Mouse (Mus musculus) CH12.LX (cell line): ENCODE measurements around the gene Gm20431. TPM values are rescaled to one million over a fixed set of nuclear protein-coding genes. Genes with fewer than 3 reads are reported as not detected.

ENCODE experiments used
- DNase-seq: peaks from one replicate; pipeline ENCODE4 v3.0.0-alpha.2; 2013; ENCODE audit errors: extremely low read depth
- H3K27ac ChIP-seq: 2 replicates; pipeline ENCODE4 v1.5.1; 2012; ENCODE audit warnings: low read depth, mild to moderate bottlenecking, control low read depth, moderate library complexity; ENCODE audit not compliant: insufficient read depth
- H3K27me3 ChIP-seq: replicated peaks from 2 replicates; pipeline ENCODE3; 2012; ENCODE audit warnings: inconsistent platforms
- H3K36me3 ChIP-seq, 2 experiments: replicated peaks in 1 of 2; 2 replicates each; pipeline versions ENCODE3 to v1.6.1; 2012; ENCODE audit warnings: inconsistent platforms in 1 of 2, low read length in 1 of 2, mild to moderate bottlenecking in 1 of 2, mixed read lengths in 1 of 2, moderate library complexity in 1 of 2; ENCODE audit not compliant: control insufficient read depth in 1 of 2, insufficient read depth in 1 of 2
- H3K4me1 ChIP-seq, 2 experiments: 2 replicates each; pipeline ENCODE4 v1.6.1; 2012; ENCODE audit warnings: inconsistent platforms in 1 of 2, moderate library complexity in 1 of 2; ENCODE audit not compliant: insufficient read depth in 2 of 2, control insufficient read depth in 1 of 2
- H3K4me2 ChIP-seq: 2 replicates; pipeline ENCODE4 v1.6.1; 2012; ENCODE audit warnings: low read depth, mild to moderate bottlenecking, control low read depth; ENCODE audit not compliant: poor library complexity, insufficient read depth, severe bottlenecking
- H3K4me3 ChIP-seq, 3 experiments: fragments of 150-350 bp in 1 of 3; sonication (generic) in 1 of 3; replicated peaks in 1 of 3; 2 replicates each; pipeline versions ENCODE3 to v1.5.1; 2011 to 2012; ENCODE audit warnings: low read depth in 2 of 3, low read length in 2 of 3, mild to moderate bottlenecking in 2 of 3, moderate library complexity in 2 of 3, control low read depth in 1 of 3, improper control_type of control experiment in 1 of 3, inconsistent platforms in 1 of 3, mixed read lengths in 1 of 3; ENCODE audit not compliant: poor library complexity in 1 of 3
- H3K79me2 ChIP-seq: replicated peaks from 2 replicates; pipeline ENCODE4 v1.6.1; 2012; ENCODE audit warnings: mild to moderate bottlenecking, moderate library complexity; ENCODE audit not compliant: control insufficient read depth, poor library complexity, insufficient read depth, severe bottlenecking; ENCODE audit errors: extremely low read depth
- H3K9ac ChIP-seq: 2 replicates; pipeline ENCODE4 v1.6.1; 2012; ENCODE audit warnings: low read depth, mild to moderate bottlenecking, control low read depth, moderate library complexity; ENCODE audit not compliant: insufficient read depth
- H3K9me3 ChIP-seq: replicated peaks from 2 replicates; pipeline ENCODE3; 2012; ENCODE audit warnings: low read length, inconsistent platforms, mixed read lengths
- CHD2 ChIP-seq: IDR thresholded peaks from 2 replicates; pipeline ENCODE4 v1.6.1; 2011; ENCODE audit warnings: low read length, improper control_type of control experiment
- CTCF ChIP-seq, 2 experiments: IDR thresholded peaks in 1 of 2; conservative IDR thresholded peaks in 1 of 2; 2 replicates each; pipeline ENCODE4 v1.5.1; 2011 to 2012; ENCODE audit warnings: low read depth in 2 of 2, low read length in 2 of 2, improper control_type of control experiment in 1 of 2, inconsistent platforms in 1 of 2, mild to moderate bottlenecking in 1 of 2, moderate library complexity in 1 of 2
- E2F4 ChIP-seq: IDR thresholded peaks from 2 replicates; pipeline ENCODE4 v1.6.1; 2011; ENCODE audit warnings: low read depth, low read length, improper control_type of control experiment; ENCODE audit not compliant: insufficient replicate concordance
- ELF1 ChIP-seq: IDR thresholded peaks from 2 replicates; pipeline ENCODE4 v1.6.1; 2014; ENCODE audit warnings: low read depth, mild to moderate bottlenecking, inconsistent platforms, low read length, improper control_type of control experiment
- GABPA ChIP-seq: IDR thresholded peaks from 2 replicates; pipeline ENCODE4 v1.6.1; 2012; ENCODE audit warnings: low read depth, low read length, improper control_type of control experiment, inconsistent platforms; ENCODE audit not compliant: insufficient replicate concordance
- HCFC1 ChIP-seq: IDR thresholded peaks from 2 replicates; pipeline ENCODE4 v1.6.1; 2012; ENCODE audit warnings: low read depth, mild to moderate bottlenecking, inconsistent platforms, low read length, improper control_type of control experiment
- IRF4 ChIP-seq: IDR thresholded peaks from 2 replicates; pipeline ENCODE4 v1.6.1; 2014; ENCODE audit warnings: low read depth, mild to moderate bottlenecking, inconsistent platforms, low read length, improper control_type of control experiment
- JUN ChIP-seq: IDR thresholded peaks from 2 replicates; pipeline ENCODE4 v1.6.1; 2011; ENCODE audit warnings: low read depth, mild to moderate bottlenecking, low read length, improper control_type of control experiment, moderate library complexity; ENCODE audit not compliant: insufficient read depth
- JUND ChIP-seq: conservative IDR thresholded peaks from 2 replicates; pipeline ENCODE4 v1.6.1; 2011; ENCODE audit warnings: low read depth, low read length, improper control_type of control experiment
- KAT2A ChIP-seq: IDR thresholded peaks from 2 replicates; pipeline ENCODE4 v1.6.1; 2012; ENCODE audit warnings: low read length, improper control_type of control experiment, inconsistent platforms; ENCODE audit not compliant: insufficient replicate concordance
- MAFK ChIP-seq: IDR thresholded peaks from 2 replicates; pipeline ENCODE4 v1.6.1; 2011; ENCODE audit warnings: low read length, improper control_type of control experiment; ENCODE audit not compliant: insufficient replicate concordance
- MAX ChIP-seq: IDR thresholded peaks from 2 replicates; pipeline ENCODE4 v1.6.1; 2011; ENCODE audit warnings: low read length, improper control_type of control experiment
- MAZ ChIP-seq: IDR thresholded peaks from 2 replicates; pipeline ENCODE4 v1.6.1; 2012; ENCODE audit warnings: low read depth, mild to moderate bottlenecking, inconsistent platforms, low read length, improper control_type of control experiment, moderate library complexity
- MEF2A ChIP-seq: IDR thresholded peaks from 2 replicates; pipeline ENCODE4 v1.6.1; 2014; ENCODE audit warnings: low read depth, mild to moderate bottlenecking, inconsistent platforms, low read length, improper control_type of control experiment, borderline replicate concordance
- MXI1 ChIP-seq: IDR thresholded peaks from 2 replicates; pipeline ENCODE4 v1.6.1; 2011; ENCODE audit warnings: mild to moderate bottlenecking, low read depth, low read length, improper control_type of control experiment
- MYC ChIP-seq: IDR thresholded peaks from 2 replicates; pipeline ENCODE4 v1.6.1; 2011; ENCODE audit warnings: low read depth, mild to moderate bottlenecking, improper control_type of control experiment, low read length
- NELFE ChIP-seq: IDR thresholded peaks from 2 replicates; pipeline ENCODE4 v1.6.1; 2011; ENCODE audit warnings: low read depth, low read length, improper control_type of control experiment
- NRF1 ChIP-seq: IDR thresholded peaks from 2 replicates; pipeline ENCODE4 v1.6.1; 2014; ENCODE audit warnings: low read depth, mild to moderate bottlenecking, inconsistent platforms, low read length, improper control_type of control experiment, moderate library complexity
- RAD21 ChIP-seq: IDR thresholded peaks from 2 replicates; pipeline ENCODE4 v1.6.1; 2011; ENCODE audit warnings: low read depth, mild to moderate bottlenecking, low read length, improper control_type of control experiment, moderate library complexity
- RCOR1 ChIP-seq: conservative IDR thresholded peaks from 2 replicates; pipeline ENCODE4 v1.6.1; 2012; ENCODE audit warnings: low read depth, mild to moderate bottlenecking, inconsistent platforms, low read length, improper control_type of control experiment
- SIN3A ChIP-seq: IDR thresholded peaks from 2 replicates; pipeline ENCODE4 v1.6.1; 2012; ENCODE audit warnings: low read length, improper control_type of control experiment, inconsistent platforms
- SMC3 ChIP-seq: IDR thresholded peaks from 2 replicates; pipeline ENCODE4 v1.6.1; 2011; ENCODE audit warnings: low read depth, low read length, improper control_type of control experiment
- USF1 ChIP-seq: IDR thresholded peaks from 2 replicates; pipeline ENCODE4 v1.6.1; 2014; ENCODE audit warnings: low read depth, mild to moderate bottlenecking, inconsistent platforms, low read length, improper control_type of control experiment
- USF2 ChIP-seq: conservative IDR thresholded peaks from 2 replicates; pipeline ENCODE4 v1.6.1; 2011; ENCODE audit warnings: low read depth, low read length, improper control_type of control experiment
- ZMIZ1 ChIP-seq: IDR thresholded peaks from 2 replicates; pipeline ENCODE4 v1.6.1; 2012; ENCODE audit warnings: low read depth, mild to moderate bottlenecking, inconsistent platforms, low read length, improper control_type of control experiment
- ZNF384 ChIP-seq: IDR thresholded peaks from 2 replicates; pipeline ENCODE4 v1.6.1; 2012; ENCODE audit warnings: low read depth, low read length, improper control_type of control experiment, inconsistent platforms
- dilution Hi-C: fragments of 300-500 bp; cut with MboI; formaldehyde crosslinking; loops from 2 replicates; pipeline ENCODE4 v1.14.3; 2020; ENCODE audit warnings: low sequenced_read_pairs; ENCODE audit not compliant: extremely low pct_unique_long_range_greater_than_20kb, extremely low pct_ligation_motif_present
- in situ Hi-C: fragments of 300-500 bp; cut with MboI; formaldehyde crosslinking; loops from 3 replicates; pipeline ENCODE4 v1.14.3; 2019; ENCODE audit warnings: low sequenced_read_pairs, low pct_ligation_motif_present, low pct_unique_long_range_greater_than_20kb, mixed read lengths
- polyA plus RNA-seq: library from polyadenylated mRNA; unstranded; fragments of >175 nt; gene quantifications from 2 replicates; pipeline ENCODE4 v1.2.1, GENCODE M21; 2012; ENCODE audit warnings: low read depth; ENCODE audit not compliant: insufficient read length
- total RNA-seq, 2 experiments: library from RNA; depleted of rRNA; stranded (reverse); fragments of 300-350 nt in 1 of 2; fragments of >200 nt in 1 of 2; gene quantifications; 2 replicates each; pipeline ENCODE4 v1.2.3; 2012 to 2014

The Gm20431 gene
- total and polyA plus RNA-seq, 3 experiments, result 2.4 to 15.0 TPM; not detected in 1

DNA sequence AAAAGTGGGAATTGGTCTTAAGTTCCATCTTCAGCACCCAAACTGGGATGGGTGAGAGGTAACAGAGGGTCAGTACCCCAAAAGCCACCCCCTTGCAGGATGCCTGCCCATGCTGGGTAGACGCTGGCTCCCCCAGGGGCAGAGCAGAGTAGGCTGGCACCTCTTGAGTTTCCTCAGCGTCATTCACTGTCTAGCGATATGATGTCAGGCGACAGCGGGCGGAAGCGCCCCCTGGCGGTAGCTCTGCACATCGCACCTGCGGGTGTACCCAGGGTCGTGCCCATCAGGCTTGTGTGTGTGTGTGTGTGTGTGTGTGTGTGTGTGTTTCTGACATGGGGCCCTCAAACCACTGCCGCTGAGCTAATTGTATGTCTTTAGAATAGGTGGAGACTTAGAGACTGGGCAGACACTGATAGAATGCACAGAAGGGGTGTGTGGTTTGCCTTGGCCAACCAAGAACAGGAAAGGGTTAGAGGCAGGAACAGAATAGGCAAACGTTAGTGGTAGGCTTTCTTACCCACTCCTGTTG, 18.7 kb upstream of the Gm20431 start (continued):
- no peak for TF ChIP-seq ZMIZ1
- no peak for TF ChIP-seq SIN3A
- peak; percentile 75 for TF ChIP-seq RAD21
- TF ChIP-seq JUND, result no peak
- TF ChIP-seq JUN, result no peak
- TF ChIP-seq MAX, result no peak
- TF ChIP-seq GABPA, result no peak
- TF ChIP-seq MAFK, result no peak
- TF ChIP-seq NRF1, result no peak
- TF ChIP-seq MYC, result no peak
- no peak for TF ChIP-seq MXI1
- TF ChIP-seq MEF2A, result 0 out of 2 replicates have a peak, but pooled peaks have one; percentile 18
- peak; percentile 93 for TF ChIP-seq SMC3
- no peak for TF ChIP-seq USF1
- TF ChIP-seq ELF1, result no peak
- no peak for TF ChIP-seq KAT2A
- no peak for TF ChIP-seq RCOR1
- no peak for TF ChIP-seq HCFC1
- no peak for TF ChIP-seq NELFE

DNA sequence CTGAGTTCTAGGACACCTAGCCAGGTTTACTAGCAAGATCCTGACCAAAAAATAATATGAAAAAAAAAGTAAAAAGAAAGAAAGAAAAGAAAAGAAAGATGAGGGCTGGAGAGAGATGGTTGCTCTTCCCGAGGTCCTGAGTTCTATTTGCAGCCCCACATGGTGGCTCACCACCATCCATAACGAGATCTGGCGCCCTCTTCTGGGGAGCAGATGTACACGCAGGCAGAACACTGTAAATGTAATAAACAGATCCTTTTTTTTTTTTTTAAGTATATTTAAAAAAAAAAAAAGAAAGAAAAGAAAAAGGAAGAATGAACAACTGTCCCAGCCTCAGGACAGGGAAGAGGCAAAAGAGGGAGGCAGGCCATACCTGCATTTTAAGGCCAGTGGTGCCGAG, 17.3 kb upstream of the Gm20431 start:
- Histone ChIP-seq H3K27me3 (peaks cover 43% of the 10 kb centered on the region), H3K27ac (no peak overlapping the region), H3K4me2 (no peak overlapping the region), H3K36me3 (no peaks in the 10 kb centered on the region), H3K9ac (no peak overlapping the region), H3K4me1 (peaks cover 3 to 12% of the 10 kb centered on the region in 2 experiments; a peak in 2 of 4 replicates), H3K9me3 (peaks cover 13% of the 10 kb centered on the region), H3K79me2 (no peaks in the 10 kb centered on the region), H3K4me3 (no peak overlapping the region)
- TF ChIP-seq RAD21, result peak; percentile 21
- TF ChIP-seq RCOR1, result no peak
- peak; percentile 32; the same call in 1 of the 2 replicates for TF ChIP-seq SMC3
- no peak for TF ChIP-seq CHD2
- peak; percentile 56 for TF ChIP-seq ZNF384
- no peak for TF ChIP-seq IRF4
- no peak for TF ChIP-seq MAZ
- no peak for TF ChIP-seq ELF1
- TF ChIP-seq USF2, result no peak
- no peak for TF ChIP-seq KAT2A
- TF ChIP-seq ZMIZ1, result no peak
- no peak for TF ChIP-seq E2F4
- peak in 1 of 2 experiments; percentile 58; a peak in 2 of 4 replicates for TF ChIP-seq CTCF (conservative IDR thresholded peaks at IDR 0.05 in 1 of 2, IDR thresholded peaks at IDR 0.05 in 1 of 2; ENCODE audit: low read depth in 2 of 2, low read length in 2 of 2)
- TF ChIP-seq SIN3A, result no peak
- dilution Hi-C loops (loop anchor here (25.0 kb wide), 1 partner anchor 209 kb away; no protein-coding TSS in a partner anchor), in situ Hi-C loops (loop anchor here (5.0 kb wide), 2 partner anchors 36 to 146 kb away; no protein-coding TSS in a partner anchor)
- DNase-seq, result no peak
